Mouse (Mus musculus): ENCODE measurements around the gene Gpr137c. TPM values are rescaled to one million over a fixed set of nuclear protein-coding genes. Genes with fewer than 3 reads are reported as not detected.
A peak's percentile ranks its signal among the peaks of the same experiment; 100 is the strongest.

The Gpr137c gene
- polyA plus RNA-seq, 1 experiment: 1.4 TPM

GRCm38 (mm10) chr14:45329589-45330181, 110.2 kb downstream of the Gpr137c start, which contains the start of gene Psmc6:
Gene Psmc6, plus strand, starts transcription at chr14:45329788.
- peak; percentile 96 for TF ChIP-seq CTCF (IDR thresholded peaks at IDR 0.05; ENCODE audit: control insufficient read depth, insufficient read depth, low read length)
- TF ChIP-seq POLR2A (IDR thresholded peaks at IDR 0.05; ENCODE audit: borderline replicate concordance, control insufficient read depth, low read depth, low read length): no peak
- under 1% methylated on average over 44 of the region's 44 CpGs for WGBS
- peak within 1 kb of the TSS; percentile 92 for H3K27ac ChIP-seq (ENCODE audit: control insufficient read depth, insufficient read depth, low read depth, low read length, poor library complexity)
- H3K4me1 ChIP-seq (ENCODE audit: control insufficient read depth, insufficient read depth, low read length): peaks cover 3% of the 10 kb centered on the region; the same call in 1 of the 2 replicates
- H3K4me3 ChIP-seq (replicated peaks; ENCODE audit: control insufficient read depth, low read depth, low read length): peak within 1 kb of the TSS; percentile 90

Other genes starting within 250 kb of the Gpr137c start
- 1.3 and 3.7 TPM in 2 replicates for gene Ptger2, start 231.5 kb upstream of the Gpr137c start, polyA plus RNA-seq (2011; ENCODE audit: insufficient read depth, insufficient read length, low replicate concordance, missing spikeins)
- 6.4 and 9.1 TPM in 2 replicates for gene Txndc16, start 611 bp downstream of the Gpr137c start, polyA plus RNA-seq (2011; ENCODE audit: insufficient read depth, insufficient read length, low replicate concordance, missing spikeins)
- 14.1 and 21.2 TPM in 2 replicates for gene Ero1l, start 99.1 kb downstream of the Gpr137c start, polyA plus RNA-seq (2011; ENCODE audit: insufficient read depth, insufficient read length, low replicate concordance, missing spikeins)
- gene Psmc6, start 110.1 kb downstream of the Gpr137c start, polyA plus RNA-seq (2011; ENCODE audit: insufficient read depth, insufficient read length, low replicate concordance, missing spikeins): 84.3 and 171 TPM in 2 replicates
- 3.5 and 3.8 TPM in 2 replicates for gene Styx, start 131.4 kb downstream of the Gpr137c start, polyA plus RNA-seq (2011; ENCODE audit: insufficient read depth, insufficient read length, low replicate concordance, missing spikeins)
- 9.9 and 16.2 TPM in 2 replicates for gene Gnpnat1, start 185.2 kb downstream of the Gpr137c start, polyA plus RNA-seq (2011; ENCODE audit: insufficient read depth, insufficient read length, low replicate concordance, missing spikeins)